Mouse (Mus musculus) cerebellum, adult 2 months (tissue): ENCODE data around the gene Ptgdr. TPM values are rescaled to one million over a fixed set of nuclear protein-coding genes. Genes with fewer than 3 reads are reported as not detected.
"Not testable (repeated sequence)": the region's sequence is repeated elsewhere in the genome, so short reads cannot be mapped to it uniquely, and the experiment has no call there.

ENCODE experiments used
- DNase-seq, 2 experiments: peaks; one replicate each; pipeline ENCODE4 v3.0.0; 2021
- H3K27ac ChIP-seq: fragments of 200-500 bp; 2 replicates; pipeline ENCODE4 v1.5.1; 2012; ENCODE audit warnings: low read length, control low read depth, inconsistent platforms; ENCODE audit not compliant: insufficient read depth
- H3K27me3 ChIP-seq: fragments of 200-500 bp; 2 replicates; pipeline ENCODE4 v1.6.1; 2012; ENCODE audit warnings: inconsistent platforms, mild to moderate bottlenecking, low read length, moderate library complexity; ENCODE audit not compliant: control insufficient read depth, insufficient read depth
- H3K4me1 ChIP-seq: fragments of 200-500 bp; 2 replicates; pipeline ENCODE4 v1.6.1; 2011; ENCODE audit warnings: low read length; ENCODE audit not compliant: control insufficient read depth, insufficient read depth
- H3K4me3 ChIP-seq: fragments of 200-500 bp; replicated peaks from 2 replicates; pipeline ENCODE3; 2011; ENCODE audit warnings: mild to moderate bottlenecking, low read depth, low read length, control low read depth; ENCODE audit not compliant: insufficient read depth
- CTCF ChIP-seq: fragments of 200-500 bp; IDR thresholded peaks from 2 replicates; pipeline ENCODE4 v1.5.1; 2011; ENCODE audit warnings: low read depth, mild to moderate bottlenecking, control low read depth, low read length, moderate library complexity, borderline replicate concordance; ENCODE audit not compliant: insufficient read depth
- POLR2A ChIP-seq: fragments of 200-500 bp; IDR thresholded peaks from 2 replicates; pipeline ENCODE4 v1.6.1; 2011; ENCODE audit warnings: low read length, control low read depth, borderline replicate concordance; ENCODE audit not compliant: insufficient read depth
- WGBS: fragments of 180-500 bp; shearing (Covaris S2); methylation state at CpG from one replicate; pipeline ENCODE4 v1.1.7; 2018; 5-methylcytosine and 5-hydroxymethylcytosine counted together
- polyA plus RNA-seq: library from polyadenylated mRNA; depleted of rRNA; stranded (reverse); fragments of >200 nt; gene quantifications from 2 replicates; pipeline ENCODE4 v1.2.3, GENCODE M21; 2012; rRNA removed

Gene Ptgdr
- polyA plus RNA-seq, 1 experiment = 0.26 TPM

- Histone ChIP-seq H3K27ac (no peak overlapping the region), H3K4me3 (no peak overlapping the region), H3K4me1 (no peaks in the 10 kb centered on the region), H3K27me3 (no peaks in the 10 kb centered on the region)
- no peak for TF ChIP-seq CTCF
- no peak for TF ChIP-seq POLR2A
- WGBS = 69% methylated on average over 4 of the region's 4 CpGs
- DNase-seq = no peak
These were observed 31.4 kb downstream of the Ptgdr start for GRCm38 (mm10) chr14:44827736-44828135.

DNA sequence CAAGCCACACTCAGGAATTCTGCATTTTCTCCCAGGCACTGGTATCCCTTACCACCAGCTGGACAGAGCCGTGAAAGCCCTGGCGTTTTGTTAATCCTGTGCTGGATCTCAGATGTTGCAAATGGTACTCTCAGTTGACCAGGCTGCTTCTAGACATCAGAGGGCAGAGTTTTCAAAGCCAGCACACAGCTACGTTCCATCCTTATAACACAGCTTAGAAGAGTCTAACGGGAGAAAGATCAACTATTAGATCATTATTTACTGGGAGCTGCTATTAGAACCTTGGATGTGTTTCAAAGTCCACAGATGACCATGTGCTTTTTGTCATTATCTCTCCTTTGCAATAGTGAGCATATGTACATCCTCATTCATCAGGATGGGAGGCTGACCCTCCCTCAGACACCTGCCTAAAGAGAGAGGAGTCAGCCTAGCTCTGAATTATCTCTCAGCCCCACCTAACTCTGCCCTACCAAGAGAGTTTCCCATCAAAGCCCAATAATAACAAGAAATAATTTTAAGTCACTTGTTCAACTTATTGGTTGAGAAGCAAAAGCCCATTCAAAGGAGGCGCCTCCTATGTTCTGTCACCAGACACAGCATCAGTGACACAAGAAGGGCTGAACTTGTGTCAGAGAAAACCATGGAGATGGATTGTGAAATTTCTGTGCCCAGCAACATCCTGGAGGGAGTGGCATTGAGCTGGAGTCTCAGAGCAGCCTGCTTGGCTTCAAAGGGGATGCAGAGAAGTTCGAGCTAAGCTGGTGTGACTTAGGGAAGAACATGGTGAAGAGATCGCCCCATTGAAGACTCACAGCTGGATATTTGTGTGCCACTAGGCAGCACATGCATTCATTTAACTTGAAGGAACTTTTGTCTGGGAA is 37.8 kb downstream of the Ptgdr start:
- DNase-seq = no peak
- WGBS = 54% methylated on average over 7 of the region's 7 CpGs
- Histone ChIP-seq H3K4me1 (no peaks in the 10 kb centered on the region), H3K27ac (no peak overlapping the region), H3K27me3 (no peaks in the 10 kb centered on the region), H3K4me3 (no peak overlapping the region)
- TF ChIP-seq CTCF (no peak), POLR2A (no peak)

DNA sequence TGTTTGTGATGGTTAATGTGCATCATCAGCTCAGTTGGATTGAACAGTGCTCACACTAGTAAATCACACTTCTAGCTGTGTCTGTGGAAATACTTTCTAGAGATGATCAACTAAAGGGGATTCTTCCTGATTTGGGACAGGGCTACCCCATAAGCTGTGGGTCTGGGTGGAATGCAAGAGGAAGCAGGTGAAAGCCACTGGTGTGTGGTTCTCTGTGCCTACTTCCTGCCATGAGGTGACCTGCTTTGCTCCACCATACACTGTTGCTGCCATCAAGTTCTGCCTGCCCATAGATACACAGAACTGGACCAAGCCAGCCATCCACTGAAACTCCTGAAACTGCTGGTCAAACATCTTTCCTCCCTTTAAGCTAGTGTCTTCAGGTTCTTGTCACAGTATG is 46.0 kb downstream of the Ptgdr start:
- not testable (repeated sequence) for H3K4me3 ChIP-seq, H3K27me3 ChIP-seq, H3K27ac ChIP-seq, DNase-seq, H3K4me1 ChIP-seq

Other genes starting within 250 kb of the Ptgdr start
- gene Gm5624, start 231.4 kb downstream of the Ptgdr start, polyA plus RNA-seq = 0.19 TPM in 1 of 2 replicates, not detected in the other
- gene Gm8257, start 152.9 kb downstream of the Ptgdr start, polyA plus RNA-seq = not detected in 2 replicates
- not detected in 2 replicates for gene Gm8267, start 109.0 kb downstream of the Ptgdr start, polyA plus RNA-seq
- 0.32 and 0.33 TPM in 2 replicates for gene Ptger2, start 128.8 kb upstream of the Ptgdr start, polyA plus RNA-seq